Mouse (Mus musculus) central nervous system, embryonic 11.5 days (tissue): ENCODE results near the gene Gm8922. TPM values are rescaled to one million over a fixed set of nuclear protein-coding genes. Genes with fewer than 3 reads are reported as not detected.

ENCODE experiments used
- polyA plus RNA-seq: library from polyadenylated mRNA; depleted of rRNA; stranded (reverse); fragments of >200 nt; gene quantifications from 2 replicates; pipeline ENCODE4 v1.2.3, GENCODE M21; 2012; rRNA removed

The Gm8922 gene
- polyA plus RNA-seq = not detected in 2 replicates

DNA sequence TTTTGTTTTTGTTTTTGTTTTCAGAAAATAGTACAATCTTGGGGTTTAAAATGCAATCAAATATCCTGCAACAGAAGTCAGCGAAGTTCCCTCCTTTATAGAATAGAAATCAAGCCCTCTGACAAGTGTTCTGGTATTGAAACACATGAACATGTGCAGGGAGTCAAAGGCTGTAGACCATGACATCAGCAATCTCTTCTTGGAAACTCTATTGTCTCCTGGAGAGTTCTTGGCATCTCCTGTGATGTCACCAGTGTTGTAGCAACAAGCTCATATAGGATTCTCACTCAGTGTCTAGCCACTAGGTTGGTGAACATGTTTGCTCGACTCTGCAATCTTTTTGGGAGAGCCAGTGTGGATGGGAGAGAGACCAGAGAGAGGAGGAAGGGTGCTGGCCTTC, at the start of gene Gm8922:
Gene Gm8922 (plus strand): TSS at position 301 of the 400 bp plus-strand sequence.

Other genes with a start within 250 kb of the Gm8922 start
- not detected in 2 replicates for gene Gm8906, start 179.3 kb upstream of the Gm8922 start, polyA plus RNA-seq
- not detected in 2 replicates for gene Gm6460, start 87.0 kb upstream of the Gm8922 start, polyA plus RNA-seq
- gene Gm8926, start 88.6 kb downstream of the Gm8922 start, polyA plus RNA-seq = not detected in 2 replicates
- gene Gm6465, start 163.6 kb downstream of the Gm8922 start, polyA plus RNA-seq = not detected in 2 replicates
- gene 4933402N22Rik, start 236.1 kb downstream of the Gm8922 start, polyA plus RNA-seq = not detected in 2 replicates